Mouse (Mus musculus): ENCODE data around the gene Trpt1. TPM values are rescaled to one million over a fixed set of nuclear protein-coding genes. Genes with fewer than 3 reads are reported as not detected.

The Trpt1 gene
- total RNA-seq (2021), result 10 to 100 TPM; 22.6 to 25.7 TPM

GRCm38 (mm10) chr19:6996006-6996405 lies at the start of gene Trpt1, which contains the start of gene Nudt22:
Gene Trpt1, plus strand, starts transcription at chr19:6996131.
Gene Nudt22, minus strand, starts transcription at chr19:6996117.
- DNase-seq, result peak; percentile 90

DNA sequence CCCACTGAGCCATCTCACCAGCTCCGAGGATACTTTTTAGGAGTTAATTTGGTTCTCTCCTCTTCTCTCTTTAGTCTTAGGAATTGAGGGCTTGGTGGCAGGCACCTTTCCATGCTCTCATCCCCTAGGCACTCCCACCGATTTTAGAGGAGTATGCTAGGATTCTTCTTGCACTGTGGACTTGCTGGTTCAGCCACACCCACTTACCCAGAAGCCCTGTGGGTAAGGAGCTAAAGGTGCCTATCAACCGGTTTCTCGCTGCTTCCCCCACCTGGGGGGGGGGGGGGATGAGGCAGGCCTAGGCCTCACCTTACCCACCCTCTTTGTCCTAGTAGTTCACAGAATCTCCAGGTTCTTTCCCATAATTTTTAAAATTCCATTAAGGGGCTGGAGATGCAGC lies 48.2 kb upstream of the Trpt1 start:
- no peak for DNase-seq

GRCm38 (mm10) chr19:6948186-6948585 lies 47.7 kb upstream of the Trpt1 start:
- DNase-seq, result no peak

DNA sequence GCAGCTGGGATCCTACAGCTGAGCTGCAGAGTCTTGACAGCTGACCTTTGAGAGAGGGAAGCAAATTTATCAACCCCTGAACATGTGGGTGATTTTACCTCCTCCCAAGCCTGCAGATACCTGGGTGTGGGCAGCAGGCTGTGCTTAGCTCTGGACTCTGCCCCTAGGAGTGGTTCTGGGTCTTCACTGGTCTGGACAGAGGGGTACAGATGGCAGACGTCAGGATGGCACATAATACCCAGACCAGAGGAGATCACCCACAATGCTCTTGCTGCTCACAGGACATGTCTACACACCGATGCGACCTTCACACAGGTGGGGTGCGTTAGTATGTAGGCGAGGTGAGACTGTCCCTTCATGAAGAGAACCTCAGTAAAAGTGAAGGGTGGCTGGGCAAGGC lies 46.4 kb upstream of the Trpt1 start:
- no peak for DNase-seq

DNA sequence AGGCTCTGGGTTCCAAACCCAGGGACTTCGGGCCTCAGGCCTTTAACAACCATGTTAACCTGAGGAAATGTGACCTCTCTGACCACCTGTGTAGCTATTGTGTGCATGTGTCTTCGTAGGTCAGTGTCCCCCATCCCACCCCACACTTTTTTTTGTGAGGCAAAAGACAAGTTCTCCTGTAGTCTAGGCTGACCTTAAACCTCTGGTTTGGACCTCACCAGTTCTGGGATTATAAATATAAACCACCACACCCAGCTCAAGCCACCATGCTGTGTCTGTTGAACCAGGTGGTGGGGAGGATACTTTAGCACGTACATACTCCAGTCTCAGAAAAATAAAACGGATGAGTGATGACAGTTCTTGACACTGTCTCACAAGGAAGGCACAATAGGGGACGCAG lies 46.0 kb upstream of the Trpt1 start:
- no peak for DNase-seq

DNA sequence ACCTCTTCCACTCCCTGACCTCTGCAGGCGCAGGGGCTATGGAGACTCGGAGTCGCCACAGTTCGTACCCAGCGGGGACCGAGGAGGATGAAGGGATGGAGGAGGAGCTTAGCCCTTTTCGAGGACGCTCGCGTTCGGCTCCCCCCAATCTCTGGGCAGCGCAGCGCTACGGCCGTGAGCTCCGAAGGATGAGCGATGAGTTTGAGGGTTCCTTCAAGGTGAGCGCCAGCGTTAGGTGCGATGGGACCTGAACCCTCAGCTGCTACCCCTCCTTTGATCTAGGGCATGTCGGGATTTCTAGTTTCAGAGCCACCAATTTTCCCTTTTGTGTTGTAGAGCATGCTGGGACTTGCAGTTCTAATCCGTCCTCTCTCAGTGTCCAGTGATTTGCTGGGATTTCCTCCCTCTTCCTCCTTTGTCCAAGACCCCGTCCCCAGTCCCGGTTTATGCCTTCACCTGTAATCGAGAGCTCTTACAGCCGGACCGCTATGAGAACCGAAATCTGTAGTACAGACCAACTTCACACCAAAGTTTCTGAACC lies 45.2 kb upstream of the Trpt1 start:
- peak; percentile 51 for DNase-seq

DNA sequence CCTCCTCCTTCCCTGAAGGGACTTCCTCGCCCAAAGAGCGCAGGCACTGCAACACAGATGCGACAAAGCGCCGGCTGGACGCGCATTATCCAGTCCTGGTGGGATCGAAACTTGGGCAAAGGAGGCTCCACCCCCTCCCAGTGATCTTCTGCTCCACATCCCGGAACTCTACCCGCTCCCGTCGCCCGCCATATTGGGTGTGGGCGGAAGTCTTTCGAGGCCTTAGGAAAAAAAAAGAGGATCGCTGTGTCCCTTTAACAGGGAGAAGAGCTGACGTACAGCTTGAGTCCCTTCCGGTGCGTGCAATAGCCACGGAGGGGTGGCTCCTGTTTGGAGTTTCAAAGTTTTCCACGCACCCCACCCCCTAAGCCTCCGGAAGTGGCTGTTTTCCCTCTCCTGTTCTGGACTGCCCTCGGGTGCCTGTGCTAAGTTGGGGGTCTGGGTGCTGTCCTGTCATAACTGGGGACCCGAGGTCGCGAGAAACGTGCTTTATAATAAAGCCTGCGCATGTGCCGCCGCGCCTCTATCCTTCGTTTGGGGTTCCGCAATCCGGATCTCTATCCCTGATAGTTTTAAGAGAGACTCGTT lies 44.5 kb upstream of the Trpt1 start:
- DNase-seq, result peak; percentile 94

GRCm38 (mm10) chr19:6951994-6952711 lies 43.8 kb upstream of the Trpt1 start:
- DNase-seq, result peak; percentile 88

- DNase-seq, result peak; percentile 48
Observed at GRCm38 (mm10) chr19:6952712-6953037, 43.3 kb upstream of the Trpt1 start.

- peak; percentile 79 for DNase-seq
Observed at GRCm38 (mm10) chr19:6954046-6954445, 41.9 kb upstream of the Trpt1 start.

GRCm38 (mm10) chr19:6955424-6955823 lies 40.5 kb upstream of the Trpt1 start:
- peak; percentile 68 for DNase-seq

DNA sequence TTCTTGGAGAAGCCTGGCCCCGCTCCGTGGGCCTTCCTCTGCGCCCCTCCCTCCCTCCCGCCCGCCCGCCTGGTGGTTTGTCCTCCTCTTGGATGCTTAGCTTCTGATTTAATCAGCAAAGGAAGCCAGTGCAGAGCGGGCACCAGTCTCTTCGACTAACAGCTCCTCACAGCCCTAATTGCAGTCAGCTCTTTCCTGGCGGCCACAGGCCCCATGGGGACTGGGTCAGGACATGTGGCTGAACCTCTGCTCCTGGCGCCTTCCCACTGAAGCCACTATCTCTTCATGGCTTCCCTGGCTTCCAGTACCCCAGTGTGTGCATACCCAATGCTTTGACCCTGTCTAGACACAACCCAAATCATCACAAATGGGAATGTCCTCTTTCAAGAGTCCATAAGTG lies 39.5 kb upstream of the Trpt1 start:
- no peak for DNase-seq

DNA sequence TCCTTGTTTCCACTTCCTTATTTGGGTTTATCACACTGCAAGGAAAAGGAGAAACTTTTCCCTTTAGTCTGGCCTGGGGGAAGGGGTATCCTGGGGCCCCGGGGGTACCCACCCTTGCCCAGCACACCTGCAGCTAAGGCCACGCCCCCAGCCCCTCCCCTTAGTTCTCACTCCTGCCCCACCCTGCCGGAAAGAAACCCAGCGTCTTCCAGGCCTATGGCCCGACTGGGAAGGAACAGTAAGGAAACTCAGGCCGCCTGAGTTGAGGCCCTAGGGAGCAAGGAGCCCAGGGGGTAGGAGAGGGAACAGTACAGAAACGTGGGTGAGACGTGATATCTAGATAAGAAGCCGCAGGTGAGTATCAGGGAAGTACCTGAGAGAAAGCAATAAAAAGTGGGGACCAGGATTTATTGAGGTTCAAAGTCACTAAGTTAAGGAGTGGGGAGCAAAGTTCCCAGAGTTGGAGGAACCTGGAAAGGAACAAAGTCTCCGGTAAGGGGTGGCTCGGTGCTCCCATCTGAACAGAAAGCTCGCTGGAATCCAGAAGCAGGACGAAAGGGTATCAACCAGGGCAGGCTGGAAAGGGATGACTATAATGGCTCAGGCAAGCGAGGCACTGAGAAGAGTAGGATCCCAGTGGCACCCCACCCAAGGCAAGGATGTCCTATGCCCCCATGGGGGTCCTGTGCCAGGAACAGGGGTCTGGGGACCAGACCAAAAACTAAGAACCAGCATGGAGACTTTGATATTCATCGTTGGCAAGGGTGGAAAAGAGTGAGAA lies 27.2 kb upstream of the Trpt1 start:
- DNase-seq, result no peak

- DNase-seq, result no peak
Observed at GRCm38 (mm10) chr19:6969291-6969664, 26.7 kb upstream of the Trpt1 start.

GRCm38 (mm10) chr19:6969665-6970381 lies 26.1 kb upstream of the Trpt1 start:
- peak; percentile 83 for DNase-seq

DNA sequence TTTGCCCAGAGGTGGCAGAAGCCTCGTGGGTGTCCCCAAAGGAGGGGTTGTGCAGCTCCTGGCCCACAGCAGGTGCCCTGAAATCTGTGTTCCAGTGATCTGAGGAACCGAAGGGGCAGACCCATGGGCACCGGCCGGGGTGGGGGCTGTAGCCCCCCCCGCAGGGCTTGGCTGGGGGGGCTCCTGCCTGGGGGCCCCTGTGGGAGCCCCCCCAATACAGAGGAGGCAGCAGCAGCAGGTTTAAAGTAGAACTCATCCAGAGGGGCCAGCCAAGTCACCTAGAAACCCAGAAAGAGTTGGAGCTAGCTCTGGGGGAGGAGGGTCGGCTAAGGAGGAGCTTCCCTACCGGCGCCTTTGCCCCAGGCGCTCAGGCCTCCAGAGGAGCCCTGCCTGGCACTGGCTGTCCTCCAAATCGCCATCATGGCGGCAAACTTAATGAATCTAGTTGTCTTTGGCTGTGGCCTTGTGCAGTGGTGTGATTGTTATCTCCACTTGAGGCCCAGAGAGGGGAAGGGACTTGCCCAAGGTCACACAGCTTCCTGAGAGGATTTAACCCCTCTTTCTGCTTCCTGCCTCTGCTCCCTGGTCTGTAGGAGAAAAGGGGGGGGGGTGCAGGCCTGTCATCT lies 25.4 kb upstream of the Trpt1 start:
- no peak for DNase-seq

- DNase-seq, result no peak
Observed at GRCm38 (mm10) chr19:6971644-6972043, 24.3 kb upstream of the Trpt1 start.

- no peak for DNase-seq
Observed at GRCm38 (mm10) chr19:6972247-6972917, 23.5 kb upstream of the Trpt1 start.

DNA sequence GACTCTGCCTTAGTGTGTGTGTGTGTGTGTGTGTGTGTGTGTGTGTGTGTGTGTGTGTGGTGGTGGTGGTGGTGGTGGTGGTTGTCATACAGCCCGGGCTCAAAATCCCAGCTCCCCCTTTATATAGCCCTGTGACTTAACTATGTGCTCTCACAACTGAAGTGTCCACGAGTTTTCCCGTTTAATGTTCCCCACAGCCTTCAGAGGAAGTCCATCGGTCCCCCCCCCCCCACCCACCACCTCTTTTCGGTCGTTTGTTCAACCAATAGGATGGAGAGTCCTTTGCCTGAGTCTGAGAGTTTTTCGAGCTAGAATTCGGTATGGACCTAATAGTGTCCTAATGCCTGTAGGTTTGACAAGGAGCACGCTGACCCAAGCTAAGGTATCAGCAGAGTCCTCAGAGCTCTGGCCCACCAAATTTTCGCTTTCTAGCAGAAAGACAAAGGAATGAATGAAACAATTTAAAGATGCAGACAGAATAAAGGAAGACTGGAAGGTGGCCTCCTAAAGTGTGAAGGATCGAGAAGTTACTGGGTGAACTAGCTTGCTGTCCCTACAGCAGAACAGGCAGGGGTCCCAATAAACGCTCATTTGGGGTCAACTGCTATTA lies 22.2 kb upstream of the Trpt1 start:
- DNase-seq, result no peak

DNA sequence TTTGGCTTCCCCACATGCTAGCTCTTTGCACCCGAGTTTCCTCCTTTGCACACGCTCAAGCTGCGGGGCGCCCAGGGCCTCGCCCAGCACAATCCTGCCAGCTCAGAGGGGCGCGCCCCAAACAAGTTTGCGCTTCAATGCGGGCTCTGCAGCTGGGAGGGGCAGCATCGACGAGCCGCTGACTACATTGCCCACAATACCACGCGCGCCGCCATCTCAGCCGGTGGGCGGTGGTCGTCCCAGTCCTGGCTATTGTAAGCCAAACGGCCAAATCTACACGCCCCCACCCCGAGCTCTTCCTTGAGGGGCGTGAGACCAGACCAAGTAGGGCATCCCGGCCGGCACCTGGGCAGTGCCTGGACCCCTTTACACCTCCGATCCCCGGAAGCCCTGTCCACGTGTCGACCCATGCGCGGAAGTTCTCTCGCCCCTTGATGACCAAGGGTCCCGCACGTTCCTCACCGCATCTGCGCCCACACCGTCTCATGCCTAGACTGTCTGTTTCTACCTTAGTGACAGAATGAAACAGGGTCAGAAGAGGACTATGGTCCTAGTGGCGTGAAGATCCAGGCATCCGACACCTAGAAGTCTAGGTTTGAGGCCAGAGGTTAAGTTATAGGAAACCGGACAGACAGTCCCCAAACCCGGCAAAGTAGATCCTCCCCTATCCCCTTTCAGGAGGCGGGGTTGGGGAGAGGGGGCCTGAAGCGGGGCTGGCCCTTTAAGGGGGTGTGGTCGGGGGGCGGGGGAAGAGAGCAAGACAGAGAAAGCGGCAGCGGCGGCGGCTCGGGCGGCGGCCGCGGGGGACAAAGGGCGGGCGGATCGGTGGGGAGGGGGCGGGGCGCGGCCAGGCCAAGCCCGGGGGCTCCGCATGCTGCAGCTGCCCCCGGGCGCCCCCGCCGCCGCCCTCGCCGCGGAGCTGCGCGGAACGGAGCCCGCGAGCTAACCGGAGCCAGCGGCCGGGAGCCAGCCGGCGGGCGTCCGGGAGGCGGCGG lies 21.4 kb upstream of the Trpt1 start, which contains the start of gene Ppp1r14b:
Gene Ppp1r14b (plus strand): TSS at position 758 of the 995 bp plus-strand sequence.
- peak; percentile 88 for DNase-seq

All from heart, postnatal 4 days (tissue).